Mouse (Mus musculus) heart, postnatal 0 days (tissue): ENCODE measurements at regions not wholly inside any gene's neighbourhood (a gene's known extent, or its start where the extent isn't known, plus 50 kb on each side); places are given as distances from the start of the nearest gene placed in this dataset.

ENCODE experiments used
- ATAC-seq: fragments of 200-750 bp; cut with Nextera tagmentation; 2 replicates; pipeline ENCODE4 v1.8.0; 2017; ENCODE audit warnings: low read depth, moderate number of reproducible peaks, moderate library complexity; ENCODE audit not compliant: insufficient read depth
- DNase-seq: peaks from one replicate; pipeline ENCODE4 v3.0.0-alpha.2; 2016; ENCODE audit warnings: low spot score
- H3K27ac ChIP-seq: fragments of 300-500 bp; sonication (generic); 2 replicates; pipeline ENCODE4 v1.5.1; 2014; ENCODE audit warnings: low read depth, mild to moderate bottlenecking
- H3K27me3 ChIP-seq: fragments of 300-500 bp; sonication (generic); 2 replicates; pipeline ENCODE4 v1.6.1; 2014; ENCODE audit warnings: low read length, mixed read lengths; ENCODE audit not compliant: control insufficient read depth, insufficient read depth
- H3K36me3 ChIP-seq: fragments of 300-500 bp; sonication (generic); replicated peaks from 2 replicates; pipeline ENCODE4 v1.6.1; 2014; ENCODE audit warnings: low read length, mixed read lengths; ENCODE audit not compliant: control insufficient read depth, insufficient read depth
- H3K4me1 ChIP-seq: fragments of 300-500 bp; sonication (generic); 2 replicates; pipeline ENCODE4 v1.6.1; 2014; ENCODE audit warnings: antibody characterized with exemption; ENCODE audit not compliant: control insufficient read depth, insufficient read depth
- H3K4me2 ChIP-seq: fragments of 300-500 bp; sonication (generic); 2 replicates; pipeline ENCODE4 v1.6.1; 2014; ENCODE audit warnings: low read depth, mild to moderate bottlenecking, low read length, moderate library complexity
- H3K4me3 ChIP-seq: fragments of 300-500 bp; sonication (generic); 2 replicates; pipeline ENCODE4 v1.5.1; 2014; ENCODE audit warnings: low read depth, low read length
- H3K9ac ChIP-seq: fragments of 300-500 bp; sonication (generic); replicated peaks from 2 replicates; pipeline ENCODE4 v1.6.1; 2014; ENCODE audit warnings: low read depth, low read length, mixed read lengths
- H3K9me3 ChIP-seq: fragments of 300-500 bp; sonication (generic); replicated peaks from 2 replicates; pipeline ENCODE4 v1.6.1; 2016; ENCODE audit warnings: low read length; ENCODE audit not compliant: control insufficient read depth
- CTCF ChIP-seq: IDR thresholded peaks from 2 replicates; pipeline ENCODE4 v1.5.1; 2016; ENCODE audit warnings: antibody characterized with exemption, control low read depth, low read depth
- EP300 ChIP-seq: IDR thresholded peaks from 2 replicates; pipeline ENCODE4 v1.6.1; 2016; ENCODE audit warnings: antibody characterized with exemption, low read depth
- WGBS: fragments of 180-500 bp; shearing (Covaris S2); extraction: QIAGEN DNeasy Blood & Tissue Kit; methylation state at CpG from one replicate; pipeline ENCODE4 v1.1.7; 2014; 5-methylcytosine and 5-hydroxymethylcytosine counted together

- Histone ChIP-seq H3K4me1 (no peaks in the 10 kb centered on the region), H3K27me3 (no peaks in the 10 kb centered on the region), H3K9ac (no peak overlapping the region), H3K4me3 (no peak overlapping the region), H3K4me2 (no peak overlapping the region), H3K36me3 (no peaks in the 10 kb centered on the region), H3K27ac (no peak overlapping the region), H3K9me3 (no peaks in the 10 kb centered on the region)
- 67% methylated on average over 7 of the region's 7 CpGs for WGBS
- TF ChIP-seq CTCF (no peak), EP300 (no peak)
- ATAC-seq, result no peak
- DNase-seq, result no peak
These were observed 112.7 kb downstream of the Fam204a start for GRCm38 (mm10) chr19:60113666-60114388.

GRCm38 (mm10) chr19:60110278-60110677 lies 116.2 kb downstream of the Fam204a start:
- H3K9ac ChIP-seq, result no peak overlapping the region
- DNase-seq, result no peak
- no peak overlapping the region for H3K4me2 ChIP-seq
- H3K27ac ChIP-seq, result no peak overlapping the region
- 82% methylated on average over 6 of the region's 6 CpGs for WGBS
- H3K4me3 ChIP-seq, result no peak overlapping the region
- no peaks in the 10 kb centered on the region for H3K27me3 ChIP-seq
- H3K9me3 ChIP-seq, result no peaks in the 10 kb centered on the region
- H3K4me1 ChIP-seq, result no peaks in the 10 kb centered on the region
- no peak for TF ChIP-seq EP300
- no peak for TF ChIP-seq CTCF
- ATAC-seq, result no peak
- H3K36me3 ChIP-seq, result no peaks in the 10 kb centered on the region

DNA sequence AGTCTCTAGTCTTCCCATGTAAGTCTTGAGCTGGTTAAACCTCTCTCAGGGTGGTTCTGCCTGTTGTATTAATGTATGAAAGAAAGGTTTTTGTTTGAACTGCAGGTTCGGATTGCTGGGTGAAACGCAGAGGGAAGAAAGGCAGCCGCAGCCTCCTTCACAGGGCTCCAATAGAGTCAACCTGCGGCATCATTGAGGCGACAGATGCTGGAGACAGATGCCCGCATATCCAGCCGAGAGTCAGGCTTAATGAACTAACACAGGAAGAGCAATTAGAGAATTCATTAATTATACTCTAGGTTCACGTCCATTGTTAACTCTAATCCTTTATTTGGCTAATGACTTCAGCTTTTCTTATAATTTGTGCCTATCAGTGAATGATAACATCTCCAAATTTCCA lies 117.0 kb downstream of the Fam204a start:
- H3K27me3 ChIP-seq, result no peaks in the 10 kb centered on the region

DNA sequence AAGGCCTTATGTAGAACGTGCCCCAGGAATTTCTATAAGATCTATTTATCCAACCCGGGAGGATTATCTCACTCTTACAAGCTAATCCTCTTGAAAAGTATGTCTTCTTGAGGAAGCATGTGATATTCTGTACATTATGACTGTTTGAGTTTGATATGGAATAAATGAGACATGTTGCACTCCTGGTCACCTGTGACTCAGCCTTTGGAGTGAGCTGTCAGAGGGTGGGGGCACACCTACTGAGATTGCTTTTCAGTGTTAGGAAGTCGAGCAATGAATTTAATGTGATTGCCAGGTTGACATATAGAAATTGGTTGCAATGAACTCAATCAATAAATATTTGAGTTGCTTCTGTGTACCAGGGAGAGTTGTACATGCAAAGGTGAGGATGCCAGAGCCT lies 128.6 kb downstream of the Fam204a start:
- no peak for ATAC-seq
- TF ChIP-seq EP300 (no peak), CTCF (no peak)
- H3K4me3 ChIP-seq, result no peak overlapping the region
- no peak for DNase-seq
- 78% methylated on average over 3 of the region's 3 CpGs for WGBS
- no peaks in the 10 kb centered on the region for H3K9me3 ChIP-seq
- no peaks in the 10 kb centered on the region for H3K36me3 ChIP-seq
- no peak overlapping the region for H3K27ac ChIP-seq
- H3K9ac ChIP-seq, result no peak overlapping the region
- H3K4me2 ChIP-seq, result no peak overlapping the region
- no peaks in the 10 kb centered on the region for H3K4me1 ChIP-seq
- H3K27me3 ChIP-seq, result no peaks in the 10 kb centered on the region

More for the DNA sequence above, 117.0 kb downstream of the Fam204a start:
- Histone ChIP-seq H3K4me1 (no peaks in the 10 kb centered on the region), H3K27ac (no peak overlapping the region), H3K4me2 (no peak overlapping the region), H3K9me3 (no peaks in the 10 kb centered on the region), H3K4me3 (no peak overlapping the region), H3K36me3 (no peaks in the 10 kb centered on the region), H3K9ac (no peak overlapping the region)
- TF ChIP-seq EP300, result no peak
- no peak for TF ChIP-seq CTCF
- 79% methylated on average over 8 of the region's 8 CpGs for WGBS
- no peak for DNase-seq
- no peak for ATAC-seq

GRCm38 (mm10) chr19:60074986-60075385 lies 131.5 kb upstream of the Rab11fip2 start:
- ATAC-seq (no peak), DNase-seq (no peak)
- TF ChIP-seq CTCF (no peak), EP300 (no peak)
- no peaks in the 10 kb centered on the region for H3K27me3 ChIP-seq
- no peaks in the 10 kb centered on the region for H3K4me1 ChIP-seq
- WGBS, result 46% methylated on average over 3 of the region's 3 CpGs
- H3K27ac ChIP-seq, result no peak overlapping the region
- no peak overlapping the region for H3K9ac ChIP-seq
- no peak overlapping the region for H3K4me2 ChIP-seq
- H3K9me3 ChIP-seq, result no peaks in the 10 kb centered on the region
- H3K4me3 ChIP-seq, result no peak overlapping the region
- no peaks in the 10 kb centered on the region for H3K36me3 ChIP-seq

GRCm38 (mm10) chr19:60073328-60073727 lies 129.9 kb upstream of the Rab11fip2 start:
- no peak overlapping the region for H3K9ac ChIP-seq
- no peak overlapping the region for H3K4me2 ChIP-seq
- peak overlapping the region; percentile 69; the same call in 1 of the 2 replicates for H3K27ac ChIP-seq
- no peaks in the 10 kb centered on the region for H3K36me3 ChIP-seq
- peak; percentile 79 for ATAC-seq
- no peaks in the 10 kb centered on the region for H3K4me1 ChIP-seq
- no peak overlapping the region for H3K4me3 ChIP-seq
- no peaks in the 10 kb centered on the region for H3K9me3 ChIP-seq
- TF ChIP-seq EP300, result peak; percentile 52; the same call in 1 of the 2 replicates
- TF ChIP-seq CTCF, result no peak
- peak; percentile 44 for DNase-seq
- H3K27me3 ChIP-seq, result no peaks in the 10 kb centered on the region
- 16% methylated on average over 1 of the region's 1 CpGs for WGBS
